Mouse (Mus musculus) adrenal gland (tissue): Measurements from ENCODE around the gene Lrrc59.

Experiments used
- intact Hi-C: fragments of 180-260 bp; cut with DNase I; formaldehyde crosslinking; loops from one replicate; pipeline ENCODE4 v1.15.1; 2025
- long read RNA-seq, 2 experiments: library from polyadenylated mRNA; unstranded; transcript quantifications; one replicate each; pipeline ENCODE4 v2.0.0; 2020; ENCODE audit warnings: borderline replicate concordance in 1 of 2; ENCODE audit not compliant: insufficient replicate concordance in 1 of 2

The Lrrc59 gene
- long read RNA-seq, experiment 1, transcript Lrrc59-201 (7 exons, 2,837 nt), result major isoform, 67 of 74 reads
- long read RNA-seq, experiment 1, partial matches to known transcripts, result 3 of 74 reads
- long read RNA-seq, experiment 1, other reads (novel, unspliced or antisense), result 4 of 74 reads
- long read RNA-seq, experiment 2, transcript Lrrc59-201 (7 exons, 2,837 nt), result major isoform, 87 of 105 reads
- long read RNA-seq, experiment 2, partial matches to known transcripts, result 10 of 105 reads
- long read RNA-seq, experiment 2, other reads (novel, unspliced or antisense), result 8 of 105 reads

- intact Hi-C loops, result loop anchor here (10.0 kb wide), 1 partner anchor 85 kb away; no protein-coding TSS in a partner anchor
Measured at GRCm38 (mm10) chr11:94629199-94629883, at the start of gene Lrrc59. Gene Lrrc59, plus strand, starts transcription at chr11:94629767.

- intact Hi-C loops, result no loop called here
Measured at GRCm38 (mm10) chr11:94580111-94580740, 49.3 kb upstream of the Lrrc59 start.

DNA sequence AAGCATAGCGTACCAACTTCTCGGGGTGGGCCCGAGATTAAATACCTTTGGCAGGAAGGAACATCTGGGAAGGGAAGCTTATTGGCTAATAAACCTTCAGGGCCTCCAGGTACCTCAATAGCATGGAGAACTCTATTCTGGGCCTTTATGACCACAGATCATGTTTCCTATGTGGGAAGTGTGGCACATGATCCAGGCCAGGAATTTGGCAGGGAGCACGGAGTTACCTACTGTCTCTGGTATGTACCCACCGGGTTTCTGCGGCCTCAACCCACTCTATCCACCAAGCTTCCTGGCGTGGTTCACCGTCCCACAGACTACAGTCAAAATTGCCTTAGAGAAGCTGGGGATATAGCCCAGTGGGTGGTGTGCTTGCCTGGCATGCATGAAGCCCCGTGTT lies 44.5 kb upstream of the Lrrc59 start:
- intact Hi-C loops, result no loop called here

GRCm38 (mm10) chr11:94587511-94587910 lies 42.1 kb upstream of the Lrrc59 start:
- intact Hi-C loops, result no loop called here

GRCm38 (mm10) chr11:94596311-94596852 lies 33.2 kb upstream of the Lrrc59 start:
- intact Hi-C loops, result no loop called here

GRCm38 (mm10) chr11:94597319-94597718 lies 32.2 kb upstream of the Lrrc59 start:
- intact Hi-C loops, result no loop called here

- intact Hi-C loops, result no loop called here
Measured at GRCm38 (mm10) chr11:94598437-94599120, 31.0 kb upstream of the Lrrc59 start.

GRCm38 (mm10) chr11:94600447-94600846 lies 29.1 kb upstream of the Lrrc59 start:
- intact Hi-C loops, result no loop called here

DNA sequence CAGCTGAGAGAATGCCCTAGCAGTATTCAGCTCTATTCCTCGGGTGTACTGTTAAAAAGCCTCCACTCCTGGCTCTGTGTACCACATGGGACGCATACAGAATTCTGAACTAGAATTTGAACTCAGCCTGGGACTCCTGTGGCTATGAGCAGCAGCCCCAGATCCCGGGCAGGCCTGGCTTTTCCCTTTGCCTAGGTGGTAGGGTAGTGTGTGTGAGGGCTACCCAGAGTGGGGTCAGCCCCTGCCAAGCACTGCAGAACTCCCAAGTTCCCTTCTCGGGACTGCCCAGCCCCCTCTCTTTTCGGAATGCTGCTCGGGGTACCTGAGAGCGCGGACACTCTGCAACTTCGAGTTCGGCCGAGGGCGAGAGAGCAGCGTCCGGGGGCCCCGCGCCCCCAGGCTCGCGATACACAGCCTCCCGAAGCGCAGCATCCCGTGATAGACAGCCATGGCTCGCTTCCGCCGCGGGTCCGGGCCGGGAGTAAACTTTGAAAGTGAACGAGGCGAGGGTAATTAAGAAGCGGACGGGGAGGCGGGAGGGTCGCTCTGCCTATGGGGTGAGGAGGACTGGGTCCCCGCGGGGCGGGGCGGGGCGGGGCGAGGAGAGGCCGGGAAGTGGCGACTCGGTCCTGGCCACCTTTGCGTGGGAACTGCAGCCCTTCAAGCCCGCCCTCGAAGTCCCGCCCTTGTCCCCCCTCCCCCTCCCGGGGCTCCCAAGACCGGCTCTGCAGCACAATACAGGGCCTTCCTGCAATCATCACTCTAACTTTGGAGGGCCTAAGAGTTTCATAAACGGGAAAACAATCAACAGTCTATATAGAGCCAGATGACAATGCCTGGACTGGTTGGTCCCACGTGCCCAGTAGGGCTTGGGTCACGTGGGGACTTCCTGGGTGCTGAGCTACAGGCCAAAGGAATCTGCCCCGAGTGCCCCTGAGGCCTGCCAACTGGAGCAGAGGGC lies 28.0 kb upstream of the Lrrc59 start, which contains the start of gene Acsf2:
TSS of gene Acsf2 (minus strand) at position 551 of the 961 bp plus-strand sequence.
- intact Hi-C loops, result no loop called here

GRCm38 (mm10) chr11:94602356-94602955 lies 27.1 kb upstream of the Lrrc59 start:
- intact Hi-C loops, result no loop called here

GRCm38 (mm10) chr11:94610744-94611740 lies 18.5 kb upstream of the Lrrc59 start:
- intact Hi-C loops, result no loop called here

- intact Hi-C loops, result no loop called here
Measured at GRCm38 (mm10) chr11:94614603-94615002, 15.0 kb upstream of the Lrrc59 start.

- intact Hi-C loops, result no loop called here
Measured at GRCm38 (mm10) chr11:94615494-94615893, 14.1 kb upstream of the Lrrc59 start.

- intact Hi-C loops, result no loop called here
Measured at GRCm38 (mm10) chr11:94617646-94618045, 11.9 kb upstream of the Lrrc59 start.

GRCm38 (mm10) chr11:94620766-94621457 lies 8.7 kb upstream of the Lrrc59 start:
- intact Hi-C loops, result loop anchor here (10.0 kb wide), 1 partner anchor 94 kb away; no protein-coding TSS in a partner anchor

DNA sequence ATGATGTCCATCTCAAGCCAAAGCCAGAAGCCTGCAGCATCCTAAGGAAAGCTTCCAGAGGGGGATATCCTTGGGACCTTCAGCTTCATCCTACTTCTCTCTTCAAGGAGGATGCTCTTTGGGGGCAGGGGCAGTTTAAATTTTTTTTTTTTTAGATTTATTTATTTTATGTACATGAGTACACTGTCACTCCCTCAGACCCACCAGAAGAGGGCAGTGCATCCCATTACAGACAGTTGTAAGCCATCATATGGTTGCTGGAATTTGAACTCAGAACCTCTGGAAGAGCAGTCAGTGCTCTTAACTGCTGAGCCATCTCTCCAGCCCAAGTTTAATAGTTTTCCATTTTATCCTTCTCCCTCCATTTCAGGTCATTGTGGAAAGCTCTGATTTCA lies 8.1 kb upstream of the Lrrc59 start:
- intact Hi-C loops, result loop anchor here (10.0 kb wide), 1 partner anchor 93 kb away; no protein-coding TSS in a partner anchor

DNA sequence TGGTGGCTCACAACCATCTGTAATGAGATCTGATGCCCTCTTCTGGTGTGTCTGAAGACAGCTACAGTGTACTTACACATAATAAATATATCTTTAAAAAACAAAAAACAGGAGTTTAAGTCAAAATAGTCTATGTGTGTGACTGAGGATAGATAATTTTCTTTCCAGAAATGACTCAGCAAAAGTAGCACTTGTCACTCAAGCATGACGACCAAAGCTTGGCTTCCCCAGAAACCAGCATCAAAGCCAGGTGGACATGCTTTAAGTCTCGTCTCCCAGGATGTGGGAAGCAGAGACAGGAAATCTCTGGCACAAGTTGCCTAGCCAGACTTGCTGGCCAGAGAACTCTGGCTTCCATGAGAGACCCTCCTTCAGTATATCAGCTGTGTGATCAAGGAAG lies 7.4 kb upstream of the Lrrc59 start:
- intact Hi-C loops, result loop anchor here (10.0 kb wide), 1 partner anchor 93 kb away; no protein-coding TSS in a partner anchor

GRCm38 (mm10) chr11:94629884-94630198 lies 274 bp downstream of the Lrrc59 start:
- intact Hi-C loops, result loop anchor here (10.0 kb wide), 1 partner anchor 85 kb away; no protein-coding TSS in a partner anchor
